Mouse (Mus musculus) CD4-positive, CD25-positive, alpha-beta regulatory T cell, adult 4 months (primary cell): ENCODE results near the gene Iqsec1. TPM values are rescaled to one million over a fixed set of nuclear protein-coding genes. Genes with fewer than 3 reads are reported as not detected.

Experiments used
- ATAC-seq: one replicate; pipeline ENCODE4 v1.8.0; 2017
- polyA plus RNA-seq, 2 experiments: library from polyadenylated mRNA; unstranded; fragments of 100-300 nt; shearing (Covaris generic); gene quantifications; one replicate each; pipeline ENCODE4 v1.2.1; 2017

The Iqsec1 gene
- polyA plus RNA-seq, 2 experiments from 2014 or later: 6.6 to 8.9 TPM

- ATAC-seq: no peak
These were observed 208.0 kb downstream of the Iqsec1 start for GRCm38 (mm10) chr6:90780532-90780931.

- no peak for ATAC-seq
These were observed 209.6 kb downstream of the Iqsec1 start for GRCm38 (mm10) chr6:90778841-90779240.

- ATAC-seq: no peak
These were observed 211.2 kb downstream of the Iqsec1 start for GRCm38 (mm10) chr6:90777302-90777701.

- ATAC-seq: no peak
These were observed 212.9 kb downstream of the Iqsec1 start for GRCm38 (mm10) chr6:90775606-90776005.

- no peak for ATAC-seq
These were observed 214.7 kb downstream of the Iqsec1 start for GRCm38 (mm10) chr6:90773811-90774233.

GRCm38 (mm10) chr6:90772120-90772519 is 216.4 kb downstream of the Iqsec1 start:
- ATAC-seq: no peak

GRCm38 (mm10) chr6:90768526-90768925 is 220.0 kb downstream of the Iqsec1 start:
- no peak for ATAC-seq

GRCm38 (mm10) chr6:90767874-90768273 is 220.6 kb downstream of the Iqsec1 start:
- ATAC-seq: no peak

- ATAC-seq: no peak
These were observed 223.7 kb downstream of the Iqsec1 start for GRCm38 (mm10) chr6:90764753-90765152.

GRCm38 (mm10) chr6:90763959-90764591 is 224.4 kb downstream of the Iqsec1 start:
- no peak for ATAC-seq

GRCm38 (mm10) chr6:90763295-90763694 is 225.2 kb downstream of the Iqsec1 start:
- no peak for ATAC-seq

- ATAC-seq: no peak
These were observed 226.3 kb downstream of the Iqsec1 start for GRCm38 (mm10) chr6:90762120-90762736.

GRCm38 (mm10) chr6:90761301-90762056 is 227.0 kb downstream of the Iqsec1 start:
- no peak for ATAC-seq

GRCm38 (mm10) chr6:90760886-90761285 is 227.6 kb downstream of the Iqsec1 start:
- ATAC-seq: no peak

GRCm38 (mm10) chr6:90759754-90760153 is 228.7 kb downstream of the Iqsec1 start:
- no peak for ATAC-seq

- no peak for ATAC-seq
These were observed 230.3 kb downstream of the Iqsec1 start for GRCm38 (mm10) chr6:90758155-90758554.

- peak; percentile 82 for ATAC-seq
These were observed 231.0 kb downstream of the Iqsec1 start for GRCm38 (mm10) chr6:90757427-90757883.

- peak; percentile 22 for ATAC-seq
These were observed 231.9 kb downstream of the Iqsec1 start for GRCm38 (mm10) chr6:90756561-90756960.

- ATAC-seq: no peak
These were observed 232.9 kb downstream of the Iqsec1 start for GRCm38 (mm10) chr6:90755613-90755941.

GRCm38 (mm10) chr6:90754927-90755612 is 233.4 kb downstream of the Iqsec1 start:
- no peak for ATAC-seq

- no peak for ATAC-seq
These were observed 234.4 kb downstream of the Iqsec1 start for GRCm38 (mm10) chr6:90754093-90754492.

GRCm38 (mm10) chr6:90753656-90754055 is 234.8 kb downstream of the Iqsec1 start:
- ATAC-seq: no peak

GRCm38 (mm10) chr6:90751624-90752023 is 236.9 kb downstream of the Iqsec1 start:
- ATAC-seq: no peak
